Mouse (Mus musculus): ENCODE measurements around the gene Gm43517. TPM values are rescaled to one million over a fixed set of nuclear protein-coding genes. Genes with fewer than 3 reads are reported as not detected.

Gm43517 gene
- polyA plus RNA-seq (2015; fragmentation: Nextera tagmentation; extraction: Ambion mirVana): not detected in 2 replicates

DNA sequence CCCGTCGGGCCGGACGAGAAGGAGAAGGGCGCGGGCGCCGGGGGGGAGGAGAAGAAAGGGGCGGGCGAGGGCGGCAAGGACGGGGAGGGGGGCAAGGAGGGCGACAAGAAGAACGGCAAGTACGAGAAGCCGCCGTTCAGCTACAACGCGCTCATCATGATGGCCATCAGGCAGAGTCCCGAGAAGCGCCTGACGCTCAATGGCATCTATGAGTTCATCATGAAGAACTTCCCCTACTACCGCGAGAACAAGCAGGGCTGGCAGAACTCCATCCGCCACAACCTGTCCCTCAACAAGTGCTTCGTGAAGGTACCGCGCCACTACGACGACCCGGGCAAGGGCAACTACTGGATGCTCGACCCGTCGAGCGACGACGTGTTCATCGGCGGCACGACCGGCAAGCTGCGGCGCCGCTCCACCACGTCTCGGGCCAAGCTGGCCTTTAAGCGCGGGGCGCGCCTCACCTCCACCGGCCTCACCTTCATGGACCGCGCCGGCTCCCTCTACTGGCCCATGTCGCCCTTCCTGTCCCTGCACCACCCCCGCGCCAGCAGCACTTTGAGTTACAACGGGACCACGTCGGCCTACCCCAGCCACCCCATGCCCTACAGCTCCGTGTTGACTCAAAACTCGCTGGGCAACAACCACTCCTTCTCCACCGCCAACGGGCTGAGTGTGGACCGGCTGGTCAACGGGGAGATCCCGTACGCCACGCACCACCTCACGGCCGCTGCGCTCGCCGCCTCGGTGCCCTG lies at the start of gene Gm43517:
Gene Gm43517, plus strand, starts transcription at position 299 of the 755 bp plus-strand sequence.
- Histone ChIP-seq H3K9me3 (replicated peaks; ENCODE audit: control insufficient read depth, low read length) (0 out of 2 replicates have a peak, but pooled peaks cover 2% of the 10 kb centered on the region), H3K4me3 (ENCODE audit: low read length) (peak within 1 kb of the TSS; percentile 48), H3K4me2 (ENCODE audit: low read depth, low read length) (peak within 1 kb of the TSS; percentile 57), H3K9ac (ENCODE audit: low read length) (no peak within 1 kb of the TSS; the same call in 1 of the 2 replicates), H3K4me1 (ENCODE audit: control insufficient read depth, insufficient read depth, low read length) (peaks cover 2% of the 10 kb centered on the region; the same call in 1 of the 2 replicates), H3K27ac (ENCODE audit: low read length) (no peak within 1 kb of the TSS), H3K36me3 (ENCODE audit: control insufficient read depth, insufficient read depth) (no peaks in the 10 kb centered on the region), H3K27me3 (ENCODE audit: control insufficient read depth, insufficient read depth, low read length) (peaks cover 71% of the 10 kb centered on the region)
- 2% methylated on average over 75 of the region's 75 CpGs for WGBS
- 0 out of 2 replicates have a peak, but pooled peaks have one; percentile 9 for ATAC-seq (replicated peaks; ENCODE audit: extremely low read depth, insufficient read depth, low FRiP score)

DNA sequence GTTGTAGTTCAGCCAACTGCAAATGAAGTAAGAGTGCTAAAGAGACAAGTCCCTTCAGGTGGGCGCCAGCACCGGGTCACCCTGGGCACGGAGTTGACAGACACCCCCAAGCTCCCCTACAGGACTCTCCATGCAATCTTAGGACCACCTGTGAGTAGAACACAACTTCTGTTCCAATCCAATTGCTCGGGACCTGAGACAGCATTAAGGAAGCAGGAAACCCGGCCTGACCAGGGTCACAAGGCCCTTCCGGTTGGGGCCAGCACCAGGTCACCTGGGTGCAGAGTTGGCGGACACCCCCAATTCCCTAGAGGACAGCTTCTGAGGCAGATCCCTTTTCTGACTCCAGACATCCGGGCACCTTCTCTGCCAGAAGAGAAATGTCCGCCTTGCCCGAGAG lies 35.3 kb upstream of the Gm43517 start:
- WGBS: 83% methylated on average over 10 of the region's 10 CpGs
- Histone ChIP-seq H3K27me3 (ENCODE audit: control insufficient read depth, insufficient read depth, low read length) (no peaks in the 10 kb centered on the region), H3K4me1 (ENCODE audit: control insufficient read depth, insufficient read depth, low read length) (no peaks in the 10 kb centered on the region)

DNA sequence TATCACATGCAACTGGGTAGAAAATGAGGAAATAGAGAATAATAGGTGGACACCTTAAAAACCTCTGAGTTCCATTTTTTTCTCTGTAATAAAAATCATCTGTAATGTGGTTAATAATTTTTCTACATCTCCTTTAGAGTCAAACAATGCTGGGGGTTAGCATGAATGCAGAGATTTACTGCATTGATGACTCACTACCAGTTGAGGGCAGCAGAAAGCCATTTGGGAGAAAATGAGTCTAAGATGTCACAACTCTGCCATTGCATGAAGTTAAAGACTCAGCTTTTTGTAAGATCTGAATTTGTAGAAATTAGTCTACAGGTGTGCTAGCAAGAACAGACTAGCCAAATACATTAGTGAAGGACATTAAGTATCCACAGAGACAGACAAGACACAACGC lies 16.0 kb upstream of the Gm43517 start:
- H3K27me3 ChIP-seq (ENCODE audit: control insufficient read depth, insufficient read depth, low read length): peaks cover 31% of the 10 kb centered on the region
- no peak overlapping the region for H3K9ac ChIP-seq (ENCODE audit: low read length)
- WGBS: 43% methylated on average over 1 of the region's 1 CpGs
- no peak for ATAC-seq (replicated peaks; ENCODE audit: extremely low read depth, insufficient read depth, low FRiP score)
- no peaks in the 10 kb centered on the region for H3K36me3 ChIP-seq (ENCODE audit: control insufficient read depth, insufficient read depth)
- no peaks in the 10 kb centered on the region for H3K9me3 ChIP-seq (replicated peaks; ENCODE audit: control insufficient read depth, low read length)
- H3K4me1 ChIP-seq (ENCODE audit: control insufficient read depth, insufficient read depth, low read length): no peaks in the 10 kb centered on the region
- no peak overlapping the region for H3K4me2 ChIP-seq (ENCODE audit: low read depth, low read length)
- no peak overlapping the region for H3K4me3 ChIP-seq (ENCODE audit: low read length)
- H3K27ac ChIP-seq (ENCODE audit: low read length): no peak overlapping the region

More for the DNA sequence above, 35.3 kb upstream of the Gm43517 start:
- no peak overlapping the region for H3K4me3 ChIP-seq (ENCODE audit: low read length)
- H3K36me3 ChIP-seq (ENCODE audit: control insufficient read depth, insufficient read depth): no peaks in the 10 kb centered on the region
- H3K9ac ChIP-seq (ENCODE audit: low read length): no peak overlapping the region
- H3K4me2 ChIP-seq (ENCODE audit: low read depth, low read length): no peak overlapping the region
- no peaks in the 10 kb centered on the region for H3K9me3 ChIP-seq (replicated peaks; ENCODE audit: control insufficient read depth, low read length)
- no peak overlapping the region for H3K27ac ChIP-seq (ENCODE audit: low read length)
- no peak for ATAC-seq (replicated peaks; ENCODE audit: extremely low read depth, insufficient read depth, low FRiP score)

DNA sequence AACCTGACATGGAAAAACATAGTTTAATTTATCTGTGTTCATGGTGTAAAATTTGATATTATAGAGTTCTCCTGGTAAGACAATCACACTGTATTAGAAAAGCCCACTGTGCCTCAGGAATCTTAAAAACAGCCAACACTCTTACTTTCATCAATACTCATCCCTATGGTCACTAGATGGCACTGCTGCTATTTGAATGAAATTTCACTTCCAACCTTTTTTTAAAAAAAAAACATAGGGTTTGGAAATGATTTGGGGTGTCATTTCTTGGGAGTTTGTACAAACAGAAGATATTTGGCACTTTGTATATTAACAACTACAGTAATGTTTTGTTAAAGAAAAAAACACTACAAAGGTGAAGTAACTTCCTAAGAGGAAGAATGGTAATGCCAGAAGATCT lies 12.8 kb upstream of the Gm43517 start:
- Histone ChIP-seq H3K27me3 (ENCODE audit: control insufficient read depth, insufficient read depth, low read length) (peaks cover 59% of the 10 kb centered on the region), H3K4me2 (ENCODE audit: low read depth, low read length) (no peak overlapping the region), H3K9ac (ENCODE audit: low read length) (no peak overlapping the region), H3K4me1 (ENCODE audit: control insufficient read depth, insufficient read depth, low read length) (no peaks in the 10 kb centered on the region), H3K36me3 (ENCODE audit: control insufficient read depth, insufficient read depth) (no peaks in the 10 kb centered on the region), H3K9me3 (replicated peaks; ENCODE audit: control insufficient read depth, low read length) (no peaks in the 10 kb centered on the region), H3K27ac (ENCODE audit: low read length) (no peak overlapping the region), H3K4me3 (ENCODE audit: low read length) (no peak overlapping the region)
- no peak for ATAC-seq (replicated peaks; ENCODE audit: extremely low read depth, insufficient read depth, low FRiP score)

DNA sequence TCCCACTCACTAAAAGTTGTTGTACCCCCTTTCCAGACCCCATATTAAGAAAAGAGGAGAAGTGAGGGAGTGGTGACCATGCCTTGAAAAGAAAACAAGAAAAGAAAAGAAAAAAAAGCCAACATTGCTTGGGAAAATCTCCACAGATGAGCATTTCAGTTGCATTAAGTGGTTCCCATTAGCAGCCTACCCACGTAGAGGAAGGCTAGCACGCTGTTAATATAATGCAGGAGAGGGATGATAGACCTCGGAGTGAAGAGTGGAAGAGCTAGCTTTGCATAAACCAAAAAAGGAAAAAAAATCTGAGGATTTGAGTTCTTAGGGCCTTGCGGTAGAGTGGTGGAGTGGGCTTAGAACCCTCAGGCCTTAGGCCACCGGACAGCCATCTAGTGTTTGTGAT lies 11.8 kb upstream of the Gm43517 start:
- Histone ChIP-seq H3K36me3 (ENCODE audit: control insufficient read depth, insufficient read depth) (no peaks in the 10 kb centered on the region), H3K4me2 (ENCODE audit: low read depth, low read length) (no peak overlapping the region), H3K9ac (ENCODE audit: low read length) (no peak overlapping the region), H3K27ac (ENCODE audit: low read length) (no peak overlapping the region), H3K9me3 (replicated peaks; ENCODE audit: control insufficient read depth, low read length) (no peaks in the 10 kb centered on the region), H3K4me3 (ENCODE audit: low read length) (no peak overlapping the region), H3K4me1 (ENCODE audit: control insufficient read depth, insufficient read depth, low read length) (no peaks in the 10 kb centered on the region), H3K27me3 (ENCODE audit: control insufficient read depth, insufficient read depth, low read length) (peaks cover 67% of the 10 kb centered on the region)
- no peak for ATAC-seq (replicated peaks; ENCODE audit: extremely low read depth, insufficient read depth, low FRiP score)
- WGBS: 10% methylated on average over 5 of the region's 5 CpGs

DNA sequence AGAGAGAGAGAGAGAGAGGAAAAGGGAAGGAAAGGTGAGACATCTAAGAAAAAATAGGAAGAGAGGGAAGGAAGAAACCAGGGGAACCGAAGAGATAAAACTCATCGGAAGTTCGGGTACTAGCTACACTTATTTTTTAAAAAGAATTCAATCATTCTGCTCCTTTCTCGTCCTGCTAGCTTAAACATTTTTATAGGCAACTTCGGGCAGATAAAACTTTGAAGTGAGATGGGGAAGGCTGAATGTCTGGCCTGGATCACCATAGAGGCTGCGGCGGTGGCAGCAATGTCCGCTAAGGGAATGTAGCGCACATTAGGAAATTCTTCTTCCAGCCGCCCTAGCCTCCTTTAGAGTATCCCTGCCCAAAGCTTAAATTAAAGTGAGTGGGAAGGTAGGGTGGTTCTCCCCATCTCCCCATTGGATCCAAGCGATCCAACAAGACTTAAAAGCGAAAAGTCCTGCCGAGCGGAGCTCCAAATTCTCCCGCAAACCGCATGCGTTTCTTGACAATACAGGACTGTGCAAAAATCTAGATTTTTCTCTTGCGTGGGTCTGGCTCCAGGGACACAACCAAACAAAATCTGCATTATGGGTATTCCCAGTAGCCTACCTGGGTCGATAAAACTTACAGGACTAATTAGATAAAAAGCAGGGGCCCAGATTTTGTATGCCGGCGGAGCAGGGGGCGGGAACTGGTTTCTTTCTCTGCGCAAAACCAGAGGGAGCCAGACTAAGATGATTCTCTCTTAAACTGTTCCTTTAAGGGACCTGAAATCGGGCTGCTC lies 11.0 kb upstream of the Gm43517 start:
- 2% methylated on average over 24 of the region's 24 CpGs for WGBS
- Histone ChIP-seq H3K36me3 (ENCODE audit: control insufficient read depth, insufficient read depth) (no peaks in the 10 kb centered on the region), H3K9ac (ENCODE audit: low read length) (no peak overlapping the region), H3K4me3 (ENCODE audit: low read length) (peak overlapping the region; percentile 53), H3K4me2 (ENCODE audit: low read depth, low read length) (peak overlapping the region; percentile 71), H3K9me3 (replicated peaks; ENCODE audit: control insufficient read depth, low read length) (no peaks in the 10 kb centered on the region), H3K27me3 (ENCODE audit: control insufficient read depth, insufficient read depth, low read length) (peaks cover 75% of the 10 kb centered on the region), H3K4me1 (ENCODE audit: control insufficient read depth, insufficient read depth, low read length) (no peaks in the 10 kb centered on the region), H3K27ac (ENCODE audit: low read length) (no peak overlapping the region)
- no peak for ATAC-seq (replicated peaks; ENCODE audit: extremely low read depth, insufficient read depth, low FRiP score)

DNA sequence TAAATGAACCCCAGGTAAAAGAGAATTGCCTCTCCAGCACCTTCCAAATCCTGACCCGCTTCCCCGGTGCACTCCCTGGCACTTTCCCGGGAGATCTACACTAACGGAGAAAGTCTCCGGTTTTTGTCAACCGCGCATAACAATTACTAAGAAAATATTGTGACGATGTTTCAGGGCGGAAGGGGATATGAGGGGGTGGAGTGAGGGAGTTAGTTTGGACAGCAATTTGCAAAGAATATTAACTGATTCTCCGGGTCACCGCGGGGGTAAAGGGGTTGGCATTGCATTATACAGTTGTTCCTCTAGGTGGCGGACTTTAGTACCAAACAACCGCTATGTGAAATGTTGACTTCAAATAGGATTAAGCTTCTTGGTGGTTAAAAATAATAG lies 10.4 kb upstream of the Gm43517 start:
- under 1% methylated on average over 14 of the region's 14 CpGs for WGBS
- peaks cover 81% of the 10 kb centered on the region for H3K27me3 ChIP-seq (ENCODE audit: control insufficient read depth, insufficient read depth, low read length)
- no peak overlapping the region for H3K9ac ChIP-seq (ENCODE audit: low read length)
- ATAC-seq (replicated peaks; ENCODE audit: extremely low read depth, insufficient read depth, low FRiP score): no peak
- no peaks in the 10 kb centered on the region for H3K9me3 ChIP-seq (replicated peaks; ENCODE audit: control insufficient read depth, low read length)
- peak overlapping the region; percentile 71 for H3K4me2 ChIP-seq (ENCODE audit: low read depth, low read length)
- peak overlapping the region; percentile 53 for H3K4me3 ChIP-seq (ENCODE audit: low read length)
- H3K4me1 ChIP-seq (ENCODE audit: control insufficient read depth, insufficient read depth, low read length): no peaks in the 10 kb centered on the region
- no peaks in the 10 kb centered on the region for H3K36me3 ChIP-seq (ENCODE audit: control insufficient read depth, insufficient read depth)
- H3K27ac ChIP-seq (ENCODE audit: low read length): no peak overlapping the region

DNA sequence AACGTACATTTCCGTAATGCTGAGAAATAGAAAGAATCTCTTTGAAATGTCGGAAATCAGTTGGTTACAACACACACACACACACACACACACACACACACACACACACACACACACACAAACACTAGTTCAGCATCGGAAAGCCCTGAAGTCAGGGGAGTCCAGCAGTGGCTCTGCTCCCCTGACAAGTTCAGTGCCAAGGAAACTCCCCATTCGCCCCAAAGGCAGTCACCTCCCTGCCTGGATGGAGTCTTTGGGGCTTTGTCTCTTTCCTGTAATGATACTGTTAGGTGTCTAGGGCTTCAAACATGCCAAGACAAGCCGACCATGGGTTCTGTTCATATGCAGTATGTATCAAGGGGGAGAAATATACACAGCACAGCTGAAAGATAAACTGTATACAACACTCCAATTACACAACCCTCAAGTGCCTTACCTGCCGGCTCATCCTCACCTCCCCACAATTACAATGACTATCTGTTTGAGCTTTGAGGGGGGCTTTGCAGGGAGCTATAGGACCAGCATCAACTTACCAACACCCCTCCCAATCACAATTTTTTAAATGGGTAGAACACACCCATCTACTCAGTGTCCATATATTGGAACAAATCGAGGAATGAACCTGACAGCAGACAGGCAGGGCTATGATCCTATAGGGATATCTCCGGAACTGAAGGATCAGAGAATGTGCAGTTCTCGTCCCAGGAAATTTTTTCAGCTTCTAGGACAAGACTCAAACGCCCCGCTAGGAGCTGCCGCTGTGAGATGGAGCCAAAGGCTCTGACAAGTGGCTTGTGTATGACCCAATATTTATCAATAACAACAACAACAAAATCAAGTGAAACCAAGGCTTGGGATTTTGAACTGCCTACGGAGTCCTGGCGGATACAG lies 9.3 kb upstream of the Gm43517 start:
- Histone ChIP-seq H3K9ac (ENCODE audit: low read length) (no peak overlapping the region), H3K36me3 (ENCODE audit: control insufficient read depth, insufficient read depth) (no peaks in the 10 kb centered on the region), H3K27ac (ENCODE audit: low read length) (no peak overlapping the region), H3K4me3 (ENCODE audit: low read length) (no peak overlapping the region), H3K4me2 (ENCODE audit: low read depth, low read length) (no peak overlapping the region), H3K4me1 (ENCODE audit: control insufficient read depth, insufficient read depth, low read length) (no peaks in the 10 kb centered on the region), H3K27me3 (ENCODE audit: control insufficient read depth, insufficient read depth, low read length) (peaks cover 86% of the 10 kb centered on the region), H3K9me3 (replicated peaks; ENCODE audit: control insufficient read depth, low read length) (no peaks in the 10 kb centered on the region)
- ATAC-seq (replicated peaks; ENCODE audit: extremely low read depth, insufficient read depth, low FRiP score): no peak
- WGBS: 5% methylated on average over 15 of the region's 15 CpGs
